Mouse (Mus musculus): Measurements from ENCODE around the gene Efna5. TPM values are rescaled to one million over a fixed set of nuclear protein-coding genes. Genes with fewer than 3 reads are reported as not detected.

Gene Efna5
- polyA plus RNA-seq, 1 experiment = not detected

DNA sequence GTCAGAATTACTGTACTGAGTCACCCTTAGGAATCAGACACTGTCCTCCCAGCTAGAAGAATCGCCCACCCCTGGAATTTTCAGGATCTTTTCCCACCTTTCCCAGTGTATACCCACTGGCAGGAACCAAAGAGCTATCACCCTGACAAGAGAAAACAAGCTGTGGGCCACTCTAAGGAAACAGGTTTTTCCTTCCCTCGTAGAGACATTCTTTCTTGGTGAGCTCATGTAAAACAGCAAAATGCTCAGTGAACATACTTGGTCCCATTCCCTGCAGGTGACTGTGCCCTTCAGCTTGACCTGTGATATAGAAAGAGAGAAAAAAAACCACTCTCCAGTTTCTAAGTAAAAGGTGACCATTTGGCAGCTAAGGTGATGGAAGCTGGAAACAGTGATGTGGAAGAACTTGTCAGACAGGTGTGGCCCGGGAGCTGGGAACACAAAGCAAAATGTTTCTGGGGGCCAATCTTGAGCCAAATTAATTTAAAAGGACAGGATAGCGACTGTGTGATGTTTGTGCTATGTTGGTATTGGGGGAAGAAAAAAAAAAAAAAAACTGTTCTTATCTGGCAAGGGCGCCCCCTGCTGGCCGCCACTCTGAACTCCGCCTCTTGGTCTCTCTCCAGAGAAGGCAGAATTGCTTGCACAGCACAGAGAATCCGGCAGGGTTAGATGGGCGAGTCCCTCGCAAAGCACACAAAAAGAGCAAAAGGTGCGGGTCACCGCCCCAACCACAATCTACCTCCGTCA lies 97.4 kb downstream of the Efna5 start:
- TF ChIP-seq GATA1 (IDR thresholded peaks at IDR 0.05; ENCODE audit: low read length) = no peak

DNA sequence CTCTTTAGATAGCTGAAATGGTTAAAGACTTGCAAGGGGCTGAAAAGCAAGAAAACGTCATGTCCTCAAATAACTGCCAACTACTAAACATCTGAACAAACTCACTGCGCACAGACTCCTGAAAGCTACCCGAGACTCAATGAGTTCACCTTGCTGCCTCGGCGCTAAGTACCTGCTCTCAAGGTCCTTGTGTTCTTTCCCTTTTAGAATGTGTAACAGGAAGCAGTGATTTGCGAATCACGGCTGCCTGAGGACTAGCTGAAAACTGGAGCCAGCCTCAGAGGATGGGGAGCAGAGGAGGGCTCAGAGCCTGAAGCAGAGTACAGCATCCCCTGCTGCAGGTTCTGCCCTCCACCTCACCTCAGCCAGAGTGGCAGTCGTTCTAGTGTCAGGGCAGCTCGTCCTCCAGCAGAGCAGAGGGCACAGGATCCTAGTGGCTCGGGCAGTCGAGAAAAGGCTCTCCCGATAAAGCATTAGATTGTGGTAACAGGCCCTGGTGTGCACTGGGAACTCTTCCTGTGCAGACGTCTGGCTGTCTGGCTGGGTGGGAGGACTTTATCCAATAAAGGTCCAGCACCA lies 98.2 kb downstream of the Efna5 start:
- no peak for TF ChIP-seq GATA1 (IDR thresholded peaks at IDR 0.05; ENCODE audit: low read length)

DNA sequence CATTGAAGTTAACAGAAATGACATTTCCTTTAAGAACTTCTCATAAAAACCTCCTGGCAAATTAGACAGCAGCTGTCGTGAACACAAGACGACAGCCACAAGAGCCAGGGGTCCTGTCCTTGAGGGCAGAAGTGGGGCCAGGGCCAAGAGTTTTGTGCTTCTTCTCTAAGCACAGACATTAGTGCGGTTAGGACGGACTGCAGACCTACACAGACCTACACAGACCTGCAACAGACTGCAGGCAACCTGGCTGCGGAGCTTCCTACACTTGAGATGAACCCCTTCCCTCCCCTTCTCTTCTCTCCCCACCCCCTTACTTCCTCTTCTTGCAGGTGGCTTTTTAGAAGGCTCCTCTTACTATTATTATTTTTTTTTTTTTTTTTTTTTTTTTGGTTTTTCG lies 100.0 kb downstream of the Efna5 start:
- no peak for TF ChIP-seq GATA1 (IDR thresholded peaks at IDR 0.05; ENCODE audit: low read length)

DNA sequence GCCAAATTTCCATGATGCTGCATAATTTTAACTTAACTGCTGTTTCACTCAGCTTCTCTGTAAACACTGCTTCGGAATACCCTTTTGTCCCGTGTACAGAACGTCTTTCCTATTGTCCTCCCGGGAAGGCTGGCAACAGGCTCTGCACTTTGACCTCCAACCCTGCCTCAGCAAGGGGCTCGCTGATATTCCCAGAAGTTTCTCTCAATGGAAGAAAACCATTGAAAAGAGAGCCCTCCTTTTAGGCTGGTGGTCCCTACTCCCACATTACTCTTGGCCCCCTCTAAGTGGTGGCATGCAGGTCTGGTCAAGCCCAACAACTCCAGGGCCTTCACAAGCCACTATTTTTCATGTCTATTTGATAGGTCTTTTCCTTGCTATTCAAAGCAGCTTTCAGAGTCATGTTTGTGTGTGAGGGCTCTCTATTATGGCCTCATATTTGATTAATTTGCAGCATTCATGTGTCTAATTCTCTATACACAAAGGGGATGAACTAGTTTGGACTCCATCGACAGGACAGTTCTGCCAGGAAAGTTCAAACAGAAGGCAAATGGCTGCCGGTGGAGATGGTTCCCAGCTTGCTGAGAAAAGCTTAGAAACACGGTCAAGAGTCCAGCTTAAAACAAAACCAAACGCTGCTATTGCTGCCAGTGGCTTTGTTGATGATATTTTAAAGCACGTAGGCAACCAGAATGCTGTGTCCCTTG lies 103.1 kb downstream of the Efna5 start:
- TF ChIP-seq GATA1 (IDR thresholded peaks at IDR 0.05; ENCODE audit: low read length) = no peak

DNA sequence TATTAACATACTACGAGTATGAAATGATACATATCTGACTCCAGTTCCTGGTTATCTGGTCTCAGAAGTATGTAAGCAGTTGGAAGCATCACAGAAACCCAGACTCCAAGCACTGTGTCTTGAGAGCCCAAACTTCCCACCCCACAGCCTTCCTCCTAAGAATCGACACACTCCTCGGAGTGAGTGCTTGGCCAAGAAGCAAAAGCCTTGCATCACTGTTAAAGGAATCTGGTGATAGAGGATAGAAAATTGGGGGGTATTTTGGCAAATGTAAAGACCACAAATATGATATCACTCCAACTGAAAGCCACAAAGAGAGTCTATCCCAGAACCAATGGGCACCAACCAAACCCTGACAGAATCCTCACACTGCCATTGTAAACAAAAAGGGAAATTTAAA lies 104.4 kb downstream of the Efna5 start:
- no peak for TF ChIP-seq GATA1 (IDR thresholded peaks at IDR 0.05; ENCODE audit: low read length)

- TF ChIP-seq GATA1 (IDR thresholded peaks at IDR 0.05; ENCODE audit: low read length) = no peak
Observed at GRCm38 (mm10) chr17:62775976-62776375, 105.1 kb downstream of the Efna5 start.

DNA sequence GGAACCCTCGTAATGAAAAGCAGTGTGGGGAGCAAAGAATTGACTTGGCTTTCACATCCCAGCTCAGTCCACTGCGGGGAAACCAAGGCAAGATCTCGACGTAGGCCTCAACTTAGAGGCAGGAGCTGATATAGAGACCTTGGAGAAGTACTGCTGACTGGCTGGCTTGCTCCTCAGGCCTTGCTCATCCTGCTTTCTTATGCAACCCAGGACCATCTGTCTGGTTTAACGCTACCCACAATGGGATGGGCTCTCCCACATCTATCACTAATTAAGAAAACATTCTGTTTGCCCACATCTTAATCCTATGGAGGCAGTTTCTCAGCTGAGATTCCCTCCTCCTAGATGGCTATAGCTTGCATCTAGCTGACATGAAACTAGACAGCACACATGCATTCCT lies 105.7 kb downstream of the Efna5 start:
- TF ChIP-seq GATA1 (IDR thresholded peaks at IDR 0.05; ENCODE audit: low read length) = no peak

- TF ChIP-seq GATA1 (IDR thresholded peaks at IDR 0.05; ENCODE audit: low read length) = no peak
Observed at GRCm38 (mm10) chr17:62774749-62775148, 106.4 kb downstream of the Efna5 start.

DNA sequence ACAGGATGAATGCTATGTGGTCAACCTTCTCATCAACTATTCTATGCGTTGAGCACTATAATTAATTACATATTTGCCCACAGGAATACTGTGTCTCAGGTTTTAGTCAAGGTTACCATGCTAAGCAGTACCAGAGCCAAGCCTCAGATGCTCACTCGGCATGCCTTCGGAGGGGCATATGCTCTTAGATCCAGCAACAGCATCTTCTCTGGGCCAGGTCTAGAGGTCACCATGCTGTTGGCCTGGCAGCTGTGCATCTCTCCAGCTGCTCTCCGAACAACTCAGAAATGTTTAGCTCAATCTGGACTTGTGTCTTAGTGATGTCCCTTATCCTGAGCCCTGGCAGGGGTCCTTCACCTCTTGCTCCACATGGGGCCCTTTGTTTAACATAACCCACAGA lies 114.4 kb downstream of the Efna5 start:
- TF ChIP-seq GATA1 (IDR thresholded peaks at IDR 0.05; ENCODE audit: low read length) = no peak

DNA sequence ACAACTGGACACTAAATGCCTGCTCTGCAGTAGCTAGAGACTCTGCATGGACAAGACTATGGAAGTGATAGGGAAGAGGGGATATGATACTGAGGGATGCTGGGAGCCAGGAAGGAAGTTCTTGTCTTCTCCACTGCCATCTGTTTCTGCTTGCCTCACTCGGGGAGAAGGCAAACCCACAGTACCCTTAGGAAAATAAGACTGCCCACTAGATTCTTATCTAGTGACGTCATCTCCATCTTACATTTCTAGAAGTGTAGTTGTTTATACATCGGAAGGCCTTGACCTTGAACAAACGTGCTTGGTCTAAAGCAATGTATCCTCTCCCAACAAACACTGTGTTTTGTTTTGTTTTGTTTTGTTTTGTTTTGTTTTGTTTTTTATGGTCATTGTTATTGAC lies 116.0 kb downstream of the Efna5 start:
- TF ChIP-seq GATA1 (IDR thresholded peaks at IDR 0.05; ENCODE audit: low read length) = no peak

DNA sequence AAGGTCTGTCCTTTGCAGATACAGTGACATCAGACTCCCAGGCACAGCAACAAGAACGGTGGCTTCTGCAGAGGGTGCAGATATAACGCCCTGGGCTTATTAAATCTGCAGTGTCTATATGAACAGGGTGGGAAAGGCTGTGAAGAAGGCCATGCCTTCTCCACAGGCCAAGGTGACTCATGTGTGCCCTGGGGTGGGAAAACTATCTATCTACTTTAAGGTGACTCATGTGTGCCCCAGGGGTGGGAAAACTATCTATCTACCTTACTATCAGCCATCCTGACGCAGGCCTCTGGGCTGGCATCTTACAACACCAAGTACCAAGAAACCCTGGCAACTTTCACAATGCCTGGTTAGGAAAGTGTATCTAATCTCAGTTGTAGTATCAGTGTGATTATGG lies 124.2 kb downstream of the Efna5 start:
- TF ChIP-seq GATA1 (IDR thresholded peaks at IDR 0.05; ENCODE audit: low read length) = no peak

DNA sequence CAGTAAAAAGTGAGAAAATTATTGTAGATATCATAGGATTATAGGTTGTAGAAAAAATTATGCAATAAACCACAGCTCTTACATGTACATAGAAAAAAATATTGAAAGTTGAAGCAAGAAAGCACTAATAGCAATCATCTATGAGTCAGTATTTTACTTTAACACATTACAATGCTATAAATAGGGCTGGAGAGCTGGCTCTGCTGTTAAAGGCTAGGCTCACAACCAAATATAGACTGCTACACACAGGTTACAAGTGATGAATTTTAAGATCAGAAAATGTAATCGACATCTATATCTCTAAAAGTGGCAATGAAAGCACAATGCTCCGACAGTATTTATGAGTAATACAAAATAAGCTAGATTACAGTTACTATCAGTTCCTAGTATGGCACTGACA lies 125.5 kb downstream of the Efna5 start:
- TF ChIP-seq GATA1 (IDR thresholded peaks at IDR 0.05; ENCODE audit: low read length) = no peak

DNA sequence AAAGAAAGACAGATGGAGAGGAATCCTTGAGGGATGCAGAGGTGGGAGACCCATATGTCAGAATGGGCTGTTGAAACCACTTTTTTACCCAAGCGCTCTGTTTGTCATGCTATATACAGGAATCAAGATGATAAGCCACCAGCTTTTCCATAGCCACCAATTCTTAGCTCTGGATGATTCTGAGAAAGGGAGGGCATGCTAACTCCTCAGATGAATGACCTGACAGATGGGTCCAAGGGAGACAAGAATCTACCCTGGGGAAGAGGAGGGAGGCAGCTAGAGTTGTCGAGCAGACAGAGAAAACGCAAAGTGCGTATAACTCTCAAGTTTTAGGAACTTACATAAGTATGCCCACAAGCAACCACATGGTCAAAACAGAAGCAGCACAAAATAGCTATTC lies 126.5 kb downstream of the Efna5 start:
- TF ChIP-seq GATA1 (IDR thresholded peaks at IDR 0.05; ENCODE audit: low read length) = no peak

DNA sequence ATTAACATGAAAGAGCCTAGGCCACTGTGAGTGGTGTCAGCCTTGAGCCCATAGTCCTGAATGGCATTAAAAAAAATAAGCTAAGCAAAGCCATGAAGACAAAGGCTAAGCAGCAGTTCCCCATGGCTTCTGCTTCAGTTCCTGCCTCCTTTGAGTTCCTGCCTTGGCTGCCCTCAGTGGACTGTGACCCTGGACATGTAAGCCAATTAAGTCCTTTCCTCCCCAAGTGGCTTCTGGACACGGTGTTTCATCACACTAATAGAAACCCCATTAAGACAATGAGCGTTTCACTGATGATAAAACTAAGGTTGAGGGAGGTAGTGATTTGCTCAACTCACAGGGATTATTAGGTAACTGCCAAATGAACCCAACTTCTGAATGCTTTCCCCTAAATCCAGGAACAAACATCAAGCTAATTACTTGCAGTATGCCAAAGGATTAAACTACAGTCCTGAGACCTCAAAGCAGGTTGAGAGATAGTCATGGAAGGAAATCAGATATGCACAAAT lies 128.7 kb downstream of the Efna5 start:
- TF ChIP-seq GATA1 (IDR thresholded peaks at IDR 0.05; ENCODE audit: low read length) = no peak

GRCm38 (mm10) chr17:62750647-62751046 lies 130.5 kb downstream of the Efna5 start:
- no peak for TF ChIP-seq GATA1 (IDR thresholded peaks at IDR 0.05; ENCODE audit: low read length)

DNA sequence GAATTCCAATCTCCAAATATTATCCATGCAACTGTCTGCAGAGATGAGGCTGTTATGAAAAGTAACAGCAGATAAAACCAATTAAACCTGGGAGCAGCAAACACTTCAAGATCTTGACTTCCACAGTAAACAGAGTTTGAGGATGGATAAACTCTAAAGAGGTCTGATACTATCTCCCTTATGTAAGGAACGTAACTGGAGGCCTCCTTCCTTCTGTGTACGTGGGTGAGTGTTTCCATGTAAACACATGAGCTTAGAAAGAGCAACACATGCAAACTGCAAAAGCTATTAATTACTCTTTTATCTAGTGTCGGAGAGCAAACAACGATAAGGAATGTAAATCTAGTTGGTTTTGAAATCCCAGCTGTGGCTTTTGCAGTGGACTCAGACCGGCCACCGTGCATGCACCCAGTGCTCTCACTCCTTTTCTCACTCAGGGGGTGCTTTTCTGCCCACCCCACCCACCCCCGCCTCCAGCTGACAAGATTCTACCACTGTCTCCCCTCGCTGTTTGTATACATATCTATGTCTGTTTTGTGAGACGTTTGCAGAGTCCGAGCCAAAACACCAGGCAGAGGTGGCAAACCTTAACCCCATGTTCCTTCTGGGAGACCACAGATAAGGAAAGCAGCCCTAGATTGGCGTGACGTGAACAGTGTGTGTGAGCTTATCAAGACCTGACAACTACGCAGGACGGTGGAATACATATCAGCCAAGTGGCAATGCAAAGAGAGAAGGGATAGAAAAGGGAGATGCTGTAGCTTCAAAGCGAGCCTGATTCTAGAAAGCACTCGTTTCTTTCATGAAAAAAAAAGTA lies 132.1 kb downstream of the Efna5 start:
- no peak for TF ChIP-seq GATA1 (IDR thresholded peaks at IDR 0.05; ENCODE audit: low read length)

Measured in G1E-ER4 (cell line).